Mouse (Mus musculus) liver, adult 2 months (tissue): Measurements from ENCODE around the gene Sox1.

ENCODE experiments used
- CTCF ChIP-seq: fragments of 200-500 bp; IDR thresholded peaks from 2 replicates; pipeline ENCODE4 v1.5.1; 2011; ENCODE audit warnings: low read depth, low read length, control low read depth
- POLR2A ChIP-seq: fragments of 200-500 bp; IDR thresholded peaks from 2 replicates; pipeline ENCODE4 v1.6.1; 2011; ENCODE audit warnings: low read length, control low read depth; ENCODE audit not compliant: insufficient read depth; ENCODE audit errors: extremely low read depth

GRCm38 (mm10) chr8:12354406-12355025, 40.6 kb upstream of the Sox1 start:
- TF ChIP-seq POLR2A (no peak), CTCF (no peak)
